Mouse (Mus musculus) CH12.LX (cell line): ENCODE results near the gene Gprin2.

Experiments used
- EP300 ChIP-seq: IDR thresholded peaks from 2 replicates; pipeline ENCODE4 v1.6.1; 2011; ENCODE audit warnings: low read length, improper control_type of control experiment
- MAX ChIP-seq: IDR thresholded peaks from 2 replicates; pipeline ENCODE4 v1.6.1; 2011; ENCODE audit warnings: low read length, improper control_type of control experiment
- POLR2A ChIP-seq: IDR thresholded peaks from 2 replicates; pipeline ENCODE4 v1.6.1; 2011; ENCODE audit warnings: low read depth, mild to moderate bottlenecking, improper control_type of control experiment, low read length
- ZKSCAN1 ChIP-seq: IDR thresholded peaks from 2 replicates; pipeline ENCODE4 v1.6.1; 2012; ENCODE audit warnings: low read depth, inconsistent platforms, low read length, improper control_type of control experiment, borderline replicate concordance

DNA sequence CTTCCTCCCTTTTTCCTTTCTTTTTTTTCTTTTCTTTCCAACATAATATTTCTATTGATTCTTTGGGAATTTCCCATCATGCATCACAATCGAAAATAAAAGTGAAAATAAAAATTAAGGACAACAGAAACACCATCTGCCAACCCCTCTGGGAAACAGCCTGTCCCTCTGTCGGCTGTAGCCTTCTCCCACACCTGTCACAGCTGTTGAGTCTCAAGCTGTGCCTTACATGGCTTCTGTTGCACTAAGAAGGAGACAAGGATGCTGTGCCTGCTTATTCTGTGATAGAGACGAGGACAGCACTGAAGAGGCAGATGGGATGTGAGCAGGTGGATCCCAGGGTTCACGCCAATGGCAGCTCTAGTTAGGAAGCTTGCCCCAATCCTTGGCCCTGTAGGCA is 7.6 kb upstream of the Gprin2 start:
- TF ChIP-seq MAX: no peak
- no peak for TF ChIP-seq ZKSCAN1
- TF ChIP-seq EP300: no peak
- no peak for TF ChIP-seq POLR2A
